Mouse (Mus musculus) gastrocnemius, postnatal 25 days (tissue): ENCODE results near the gene Slc1a4. TPM values are rescaled to one million over a fixed set of nuclear protein-coding genes. Genes with fewer than 3 reads are reported as not detected.

ENCODE experiments used
- DNase-seq: peaks from one replicate; pipeline ENCODE4 v3.0.0; 2022
- total RNA-seq, 2 experiments: library from RNA; stranded (reverse); gene quantifications; 1 replicate in 1 of 2; 2 replicates in 1 of 2; pipeline ENCODE4 v1.2.3; 2021

The Slc1a4 gene
- total RNA-seq, 2 experiments from 2014 or later = 1.2 to 1.3 TPM

GRCm38 (mm10) chr11:20325073-20325694, 7.3 kb downstream of the Slc1a4 start:
- DNase-seq = no peak

- no peak for DNase-seq
These were observed 8.5 kb downstream of the Slc1a4 start for GRCm38 (mm10) chr11:20324006-20324405.

GRCm38 (mm10) chr11:20322366-20322765, 10.1 kb downstream of the Slc1a4 start:
- DNase-seq = no peak

- no peak for DNase-seq
These were observed 11.9 kb downstream of the Slc1a4 start for GRCm38 (mm10) chr11:20320661-20321060.

GRCm38 (mm10) chr11:20318659-20319454, 13.7 kb downstream of the Slc1a4 start:
- no peak for DNase-seq

GRCm38 (mm10) chr11:20313576-20313975, 18.9 kb downstream of the Slc1a4 start:
- no peak for DNase-seq

- no peak for DNase-seq
These were observed 23.5 kb downstream of the Slc1a4 start for GRCm38 (mm10) chr11:20309044-20309443.

- DNase-seq = no peak
These were observed 25.1 kb downstream of the Slc1a4 start for GRCm38 (mm10) chr11:20307409-20307808.

GRCm38 (mm10) chr11:20305641-20306040, 26.9 kb downstream of the Slc1a4 start:
- no peak for DNase-seq

GRCm38 (mm10) chr11:20304341-20304740, 28.2 kb downstream of the Slc1a4 start:
- DNase-seq = no peak

GRCm38 (mm10) chr11:20301332-20301731, 31.2 kb downstream of the Slc1a4 start:
- no peak for DNase-seq

GRCm38 (mm10) chr11:20300850-20301249, 31.7 kb downstream of the Slc1a4 start:
- no peak for DNase-seq

GRCm38 (mm10) chr11:20299900-20300299, 32.6 kb downstream of the Slc1a4 start:
- no peak for DNase-seq

GRCm38 (mm10) chr11:20284463-20284862, 48.0 kb downstream of the Slc1a4 start:
- no peak for DNase-seq

GRCm38 (mm10) chr11:20282601-20283219, 49.8 kb downstream of the Slc1a4 start:
- DNase-seq = no peak

- no peak for DNase-seq
These were observed 51.5 kb downstream of the Slc1a4 start for GRCm38 (mm10) chr11:20280982-20281381.

GRCm38 (mm10) chr11:20278702-20279101, 53.8 kb downstream of the Slc1a4 start:
- DNase-seq = no peak

- DNase-seq = no peak
These were observed 55.4 kb downstream of the Slc1a4 start for GRCm38 (mm10) chr11:20277106-20277505.

- no peak for DNase-seq
These were observed 56.5 kb downstream of the Slc1a4 start for GRCm38 (mm10) chr11:20275974-20276373.

GRCm38 (mm10) chr11:20269885-20270284, 62.6 kb downstream of the Slc1a4 start:
- no peak for DNase-seq

- DNase-seq = no peak
These were observed 69.7 kb downstream of the Slc1a4 start for GRCm38 (mm10) chr11:20262628-20263380.

- no peak for DNase-seq
These were observed 77.7 kb downstream of the Slc1a4 start for GRCm38 (mm10) chr11:20254791-20255190.

GRCm38 (mm10) chr11:20253088-20253487, 79.4 kb downstream of the Slc1a4 start:
- DNase-seq = no peak
